Comparison of ENCODE assay signal across 8 mouse cellular contexts in the genomic region with DNA sequence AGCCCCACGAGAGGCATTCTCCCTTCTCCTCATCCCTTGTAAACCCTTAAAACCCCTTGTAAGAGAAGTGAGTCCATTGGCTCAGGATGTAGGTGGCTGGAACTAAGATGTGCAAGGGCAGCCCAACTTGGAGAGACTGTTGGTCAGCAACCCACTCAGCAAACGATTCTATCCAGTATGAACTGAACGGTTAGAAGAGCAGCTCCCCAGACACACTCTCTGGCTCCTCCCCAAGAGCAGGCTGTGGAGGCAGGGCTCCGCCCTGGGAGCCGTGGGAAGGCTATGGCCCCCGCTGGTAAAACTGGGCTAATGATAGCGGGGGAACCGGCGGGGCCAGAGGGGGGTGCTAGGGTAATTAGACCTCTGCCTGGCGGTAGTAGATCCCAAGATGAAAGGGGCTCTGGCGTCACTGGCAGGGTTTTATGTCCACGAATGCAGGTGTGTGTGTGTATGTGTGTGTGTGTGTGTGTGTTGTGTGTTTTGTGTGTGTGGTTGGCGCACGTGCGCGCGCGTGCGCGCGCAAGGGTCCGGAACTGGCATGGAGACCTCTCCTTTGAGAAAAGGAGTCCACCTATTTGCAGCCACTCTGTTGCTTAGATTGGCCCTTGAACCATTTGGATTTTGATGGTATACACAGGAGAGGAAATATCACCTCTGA. TPM values are rescaled to one million over a fixed set of nuclear protein-coding genes. Genes with fewer than 3 reads are reported as not detected.
DNase-seq lines count a peak whose midpoint lies in the region; ATAC-seq and TF ChIP-seq lines count a peak whose summit lies in the region.

A gene (plus strand): TSS at position 246 of the 658 bp plus-strand sequence.

- no peaks in the 10 kb centered on the region for H3K27me3 ChIP-seq in forebrain, embryonic 13.5 days
- H3K27me3 ChIP-seq in heart, postnatal 0 days (ENCODE audit: control insufficient read depth, insufficient read depth, low read length), result no peaks in the 10 kb centered on the region
- no peaks in the 10 kb centered on the region for H3K27me3 ChIP-seq in liver, embryonic 16.5 days (ENCODE audit: control insufficient read depth, insufficient read depth, low read depth, low read length)
- no peaks in the 10 kb centered on the region for H3K27me3 ChIP-seq in neural tube, embryonic 14.5 days (ENCODE audit: control insufficient read depth, insufficient read depth, low read length)

- no peaks in the 10 kb centered on the region for H3K36me3 ChIP-seq in forebrain, embryonic 13.5 days (ENCODE audit: poor library complexity, severe bottlenecking)
- H3K36me3 ChIP-seq in heart, postnatal 0 days (replicated peaks; ENCODE audit: control insufficient read depth, insufficient read depth, low read length), result no peaks in the 10 kb centered on the region
- no peaks in the 10 kb centered on the region for H3K36me3 ChIP-seq in liver, embryonic 16.5 days (ENCODE audit: control insufficient read depth, insufficient read depth)
- no peaks in the 10 kb centered on the region for H3K36me3 ChIP-seq in neural tube, embryonic 14.5 days (ENCODE audit: control insufficient read depth, insufficient read depth, low read length)

- DNase-seq in MN1 (ENCODE audit: low spot score), result peak; percentile 82
- peak; percentile 60 for DNase-seq in c-Kit-negative CD71-positive TER-119-positive erythroid progenitor cells, embryonic 14.5 days (ENCODE audit: low read depth, low spot score)
- DNase-seq in heart, postnatal 0 days (ENCODE audit: low spot score), result peak; percentile 89
- peak; percentile 76 to 82 for DNase-seq in kidney, postnatal 4 days

- no peak for TF ChIP-seq CTCF in heart, postnatal 0 days (IDR thresholded peaks at IDR 0.05; ENCODE audit: low read depth)

- H3K9me3 ChIP-seq in forebrain, embryonic 13.5 days (replicated peaks), result no peaks in the 10 kb centered on the region
- no peaks in the 10 kb centered on the region for H3K9me3 ChIP-seq in heart, postnatal 0 days (replicated peaks; ENCODE audit: control insufficient read depth, low read length)
- no peaks in the 10 kb centered on the region for H3K9me3 ChIP-seq in liver, embryonic 16.5 days (replicated peaks; ENCODE audit: control insufficient read depth, low read length)
- no peaks in the 10 kb centered on the region for H3K9me3 ChIP-seq in neural tube, embryonic 14.5 days (ENCODE audit: control insufficient read depth, low read length)

- no peak for TF ChIP-seq EP300 in heart, postnatal 0 days (IDR thresholded peaks at IDR 0.05; ENCODE audit: low read depth)

- peak within 1 kb of the TSS; percentile 72 for H3K4me3 ChIP-seq in forebrain, embryonic 13.5 days
- H3K4me3 ChIP-seq in heart, postnatal 0 days (ENCODE audit: low read depth, low read length), result peak within 1 kb of the TSS; percentile 96
- peak within 1 kb of the TSS; percentile 85 for H3K4me3 ChIP-seq in liver, embryonic 16.5 days (ENCODE audit: low read depth, low read length)
- peak within 1 kb of the TSS; percentile 87 for H3K4me3 ChIP-seq in neural tube, embryonic 14.5 days (ENCODE audit: low read depth, low read length)

- peak within 1 kb of the TSS; percentile 88 for H3K4me2 ChIP-seq in forebrain, embryonic 13.5 days
- peak within 1 kb of the TSS; percentile 80 for H3K4me2 ChIP-seq in heart, postnatal 0 days (ENCODE audit: low read depth, low read length)
- H3K4me2 ChIP-seq in liver, embryonic 16.5 days (ENCODE audit: low read depth, low read length), result peak within 1 kb of the TSS; percentile 93
- peak within 1 kb of the TSS; percentile 70 for H3K4me2 ChIP-seq in neural tube, embryonic 14.5 days (ENCODE audit: low read depth, low read length)

- under 1% methylated on average over 22 of the region's 22 CpGs for WGBS in forebrain, embryonic 13.5 days
- WGBS in heart, postnatal 0 days, result under 1% methylated on average over 22 of the region's 22 CpGs
- WGBS in liver, embryonic 16.5 days (ENCODE audit: insufficient replicate concordance), result under 1% methylated on average over 22 of the region's 22 CpGs
- 0% methylated on average over 22 of the region's 22 CpGs for WGBS in neural tube, embryonic 14.5 days

- H3K9ac ChIP-seq in forebrain, embryonic 13.5 days, result peak within 1 kb of the TSS; percentile 94
- peak within 1 kb of the TSS; percentile 99 for H3K9ac ChIP-seq in heart, postnatal 0 days (replicated peaks; ENCODE audit: low read depth, low read length)
- H3K9ac ChIP-seq in liver, embryonic 16.5 days (ENCODE audit: low read depth, low read length), result peak within 1 kb of the TSS; percentile 84
- H3K9ac ChIP-seq in neural tube, embryonic 14.5 days (replicated peaks; ENCODE audit: low read depth, low read length), result peak within 1 kb of the TSS; percentile 98

- peaks cover 67% of the 10 kb centered on the region for H3K4me1 ChIP-seq in forebrain, embryonic 13.5 days
- peaks cover 33% of the 10 kb centered on the region for H3K4me1 ChIP-seq in heart, postnatal 0 days (ENCODE audit: control insufficient read depth, insufficient read depth)
- H3K4me1 ChIP-seq in liver, embryonic 16.5 days (ENCODE audit: control insufficient read depth, low read depth, low read length), result peaks cover 62% of the 10 kb centered on the region
- peaks cover 42% of the 10 kb centered on the region for H3K4me1 ChIP-seq in neural tube, embryonic 14.5 days (ENCODE audit: control insufficient read depth, insufficient read depth, low read length)

- peak within 1 kb of the TSS; percentile 98 for H3K27ac ChIP-seq in forebrain, embryonic 13.5 days
- peak within 1 kb of the TSS; percentile 99 for H3K27ac ChIP-seq in heart, postnatal 0 days (ENCODE audit: low read depth)
- H3K27ac ChIP-seq in liver, embryonic 16.5 days (ENCODE audit: low read length), result peak within 1 kb of the TSS; percentile 74
- peak within 1 kb of the TSS; percentile 97 for H3K27ac ChIP-seq in neural tube, embryonic 14.5 days (ENCODE audit: low read depth, low read length)

- ATAC-seq in forebrain, embryonic 13.5 days, result peak; percentile 50
- ATAC-seq in heart, postnatal 0 days (ENCODE audit: insufficient read depth, low read depth), result peak; percentile 77
- peak; percentile 78 for ATAC-seq in liver, embryonic 16.5 days (ENCODE audit: low read depth)
- peak; percentile 47; the same call in 1 of the 2 replicates for ATAC-seq in neural tube, embryonic 14.5 days (ENCODE audit: low read depth)
- ATAC-seq in inflammation-experienced regulatory T-cells, adult 6 months, result no peak

RNA-seq across cellular contexts. Expression of the gene that starts here (rescaled TPM):
- 93.5 and 95.2 TPM in 2 replicates for polyA plus RNA-seq in forebrain, embryonic 13.5 days (2015; fragmentation: Nextera tagmentation; extraction: Ambion mirVana)
- total RNA-seq in heart, postnatal 0 days (2014; rRNA removed; ENCODE audit: low replicate concordance), result 188 and 234 TPM in 2 replicates
- 40.8 and 44.0 TPM in 2 replicates for polyA plus RNA-seq in heart, postnatal 0 days (2015; fragmentation: Nextera tagmentation; extraction: Ambion mirVana)
- polyA plus RNA-seq in liver, embryonic 16.5 days (2015; fragmentation: Nextera tagmentation; extraction: Ambion mirVana), result 6.5 and 7.7 TPM in 2 replicates
- polyA plus RNA-seq in neural tube, embryonic 14.5 days (2014; fragmentation: Nextera tagmentation; extraction: Ambion mirVana), result 148 and 186 TPM in 2 replicates
- 1 to 10 TPM; 1.3 to 6.3 (median 5.2) TPM for polyA plus RNA-seq in inflammation-experienced regulatory T-cells, adult 6 months (2017; shearing (Covaris generic))
